In the genomic region with DNA sequence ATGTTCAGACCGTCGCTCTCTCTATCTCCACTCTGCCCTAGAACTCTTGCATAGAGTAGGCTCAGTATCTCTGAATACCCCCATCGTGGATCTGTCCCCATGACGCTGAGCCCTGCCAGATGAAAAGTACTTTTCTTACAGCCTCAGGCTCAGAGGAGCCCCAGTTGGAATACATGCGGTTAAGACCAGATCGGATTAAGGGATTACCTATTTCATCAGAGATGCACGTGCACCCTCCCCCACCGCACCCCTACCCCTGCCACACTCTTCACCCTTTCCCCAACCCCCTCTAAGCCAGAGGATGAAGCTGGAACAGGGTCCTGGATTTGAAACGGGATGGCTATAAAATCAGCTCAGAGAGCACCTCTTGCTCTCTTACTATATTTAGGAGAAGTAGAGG, we compare ENCODE assay signal across 13 mouse cellular contexts. TPM values are rescaled to one million over a fixed set of nuclear protein-coding genes. Genes with fewer than 3 reads are reported as not detected.
"Had no signal": no experiment of that assay in that cellular context is flagged by ENCODE, and none has a peak within 500 bp of the region (broad histone marks: within the 10 kb centered on the region; RNA-seq: fewer than 3 reads in every experiment).

No protein-coding gene starts in this region.

- H3K9me3 ChIP-seq: kidney, embryonic 15.5 days; limb, embryonic 10.5 days; liver, embryonic 15.5 days; stomach, embryonic 15.5 days had no signal

- DNase-seq: right cerebral cortex, postnatal 14 days had no signal

- H3K4me2 ChIP-seq: liver, embryonic 11.5 days; liver, embryonic 15.5 days had no signal

- H3K27ac ChIP-seq: kidney, embryonic 15.5 days; limb, embryonic 10.5 days; liver, embryonic 15.5 days; stomach, embryonic 15.5 days had no signal

- H3K36me3 ChIP-seq: kidney, embryonic 15.5 days; limb, embryonic 10.5 days; liver, embryonic 15.5 days; stomach, embryonic 15.5 days had no signal

- H3K4me3 ChIP-seq: kidney, embryonic 15.5 days; liver, embryonic 15.5 days; stomach, embryonic 15.5 days had no signal

- H3K9ac ChIP-seq: kidney, embryonic 15.5 days; liver, embryonic 15.5 days; stomach, embryonic 15.5 days had no signal

RNA-seq across cellular contexts. Expression of a gene that starts 0.6 kb away (rescaled TPM):
- polyA plus RNA-seq: kidney, embryonic 15.5 days; large intestine, adult 2 months; limb, embryonic 10.5 days; limb, embryonic 14.5 days; liver, embryonic 11.5 days; liver, embryonic 15.5 days; lung, adult 2 months; lung, postnatal 0 days; spleen, adult 2 months; stomach, embryonic 15.5 days had no signal

RNA-seq across cellular contexts. Expression of a gene that starts 15.1 kb away (rescaled TPM):
- polyA plus RNA-seq: kidney, adult 2 months; kidney, embryonic 15.5 days; limb, embryonic 10.5 days; limb, embryonic 14.5 days; liver, embryonic 11.5 days; liver, embryonic 15.5 days; lung, postnatal 0 days; neural tube, embryonic 14.5 days; stomach, embryonic 15.5 days had no signal
